10 mouse cellular contexts compared by ENCODE assay signal in genomic region chr1:72827411-72828315, GRCm38 (mm10). TPM values are rescaled to one million over a fixed set of nuclear protein-coding genes. Genes with fewer than 3 reads are reported as not detected.
A peak's percentile ranks its signal among the peaks of the same experiment; 100 is the strongest.
DNase-seq lines count a peak whose midpoint lies in the region; ATAC-seq and TF ChIP-seq lines count a peak whose summit lies in the region.
"Had no signal": no experiment of that assay in that cellular context is flagged by ENCODE, and none has a peak within 500 bp of the region (broad histone marks: within the 10 kb centered on the region; RNA-seq: fewer than 3 reads in every experiment).

No protein-coding gene starts in this region.

- TF ChIP-seq POLR2A in cerebellum, adult 2 months (IDR thresholded peaks at IDR 0.05; ENCODE audit: borderline replicate concordance, insufficient read depth, low read length): no peak

- H3K36me3 ChIP-seq in limb, embryonic 10.5 days: peaks cover 29% of the 10 kb centered on the region
- H3K36me3 ChIP-seq in stomach, embryonic 15.5 days: no peaks in the 10 kb centered on the region
- H3K36me3 ChIP-seq in liver, embryonic 12.5 days: no peaks in the 10 kb centered on the region

- WGBS in cerebellum, adult 2 months: 63% methylated on average over 12 of the region's 12 CpGs
- WGBS in limb, embryonic 10.5 days: 10% methylated on average over 12 of the region's 12 CpGs
- WGBS in stomach, embryonic 15.5 days: 38% methylated on average over 12 of the region's 12 CpGs
- WGBS in liver, embryonic 12.5 days (ENCODE audit: insufficient replicate concordance): 25% methylated on average over 12 of the region's 12 CpGs

- no peak for TF ChIP-seq CTCF in cerebellum, adult 2 months (IDR thresholded peaks at IDR 0.05; ENCODE audit: borderline replicate concordance, insufficient read depth, low read depth, low read length)

- H3K9ac ChIP-seq in stomach, embryonic 15.5 days: no peak overlapping the region
- no peak overlapping the region for H3K9ac ChIP-seq in liver, embryonic 12.5 days

- H3K9me3 ChIP-seq in limb, embryonic 10.5 days (replicated peaks): no peaks in the 10 kb centered on the region
- no peaks in the 10 kb centered on the region for H3K9me3 ChIP-seq in stomach, embryonic 15.5 days
- no peaks in the 10 kb centered on the region for H3K9me3 ChIP-seq in liver, embryonic 12.5 days (replicated peaks)

- no peak overlapping the region for H3K27ac ChIP-seq in cerebellum, adult 2 months (ENCODE audit: insufficient read depth, low read length)
- peak overlapping the region; percentile 90 for H3K27ac ChIP-seq in limb, embryonic 10.5 days
- H3K27ac ChIP-seq in stomach, embryonic 15.5 days: no peak overlapping the region
- H3K27ac ChIP-seq in liver, embryonic 12.5 days: no peak overlapping the region

- no peak overlapping the region for H3K4me3 ChIP-seq in cerebellum, adult 2 months (replicated peaks; ENCODE audit: insufficient read depth, low read depth, low read length)
- peak overlapping the region; percentile 79 for H3K4me3 ChIP-seq in limb, embryonic 10.5 days
- H3K4me3 ChIP-seq in stomach, embryonic 15.5 days (replicated peaks): peak overlapping the region; percentile 68; the same call in 1 of the 2 replicates
- H3K4me3 ChIP-seq in liver, embryonic 12.5 days: no peak overlapping the region

- peak overlapping the region; percentile 99 for H3K4me2 ChIP-seq in stomach, embryonic 15.5 days
- no peak overlapping the region for H3K4me2 ChIP-seq in liver, embryonic 12.5 days

- peak; percentile 57 to 62 for DNase-seq in cerebellum, postnatal 10 days
- no peak for DNase-seq in cerebellum, adult 2 months
- DNase-seq in right cerebral cortex, postnatal 4 days: peak; percentile 28
- DNase-seq in right cerebral cortex, postnatal 10 days (ENCODE audit: low spot score in 2 of 2): no peak
- DNase-seq in limb, embryonic 10.5 days (ENCODE audit: low spot score): peak; percentile 61
- no peak for DNase-seq in left cerebral cortex, adult 9 months (ENCODE audit: low spot score in 2 of 2)
- DNase-seq: thymus, postnatal 25 days had no signal

- ATAC-seq in stomach, embryonic 15.5 days (ENCODE audit: insufficient read depth, low FRiP score, low read depth): 0 out of 2 replicates have a peak, but pooled peaks have one; percentile 40
- ATAC-seq in liver, embryonic 12.5 days: no peak
- ATAC-seq: activated CD4-positive, CD25-positive, alpha-beta regulatory T cell, adult 4 months had no signal

- no peaks in the 10 kb centered on the region for H3K4me1 ChIP-seq in cerebellum, adult 2 months (ENCODE audit: control insufficient read depth, insufficient read depth, low read length)
- peaks cover 53% of the 10 kb centered on the region for H3K4me1 ChIP-seq in limb, embryonic 10.5 days
- peaks cover 7% of the 10 kb centered on the region; the same call in 1 of the 2 replicates for H3K4me1 ChIP-seq in stomach, embryonic 15.5 days
- no peaks in the 10 kb centered on the region for H3K4me1 ChIP-seq in liver, embryonic 12.5 days

- peaks cover 1% of the 10 kb centered on the region; the same call in 1 of the 2 replicates for H3K27me3 ChIP-seq in cerebellum, adult 2 months (ENCODE audit: control insufficient read depth, insufficient read depth, low read length)
- H3K27me3 ChIP-seq in limb, embryonic 10.5 days (ENCODE audit: low read depth, poor library complexity, severe bottlenecking): peaks cover 2% of the 10 kb centered on the region; the same call in 1 of the 2 replicates
- H3K27me3 ChIP-seq in stomach, embryonic 15.5 days (replicated peaks): no peaks in the 10 kb centered on the region
- H3K27me3 ChIP-seq in liver, embryonic 12.5 days (replicated peaks): peaks cover 61% of the 10 kb centered on the region

RNA-seq across cellular contexts. Expression of gene Igfbp2, which starts 3.4 kb away (rescaled TPM):
- polyA plus RNA-seq in cerebellum, adult 2 months (2012; rRNA removed): 63.0 and 78.5 TPM in 2 replicates
- 198 and 264 TPM in 2 replicates for polyA plus RNA-seq in limb, embryonic 10.5 days (2016; fragmentation: Nextera tagmentation; extraction: Ambion mirVana)
- polyA plus RNA-seq in stomach, embryonic 15.5 days (2015; fragmentation: Nextera tagmentation; extraction: Ambion mirVana): 404 and 428 TPM in 2 replicates
- 12.4 and 14.3 TPM in 2 replicates for polyA plus RNA-seq in liver, embryonic 12.5 days (2016; fragmentation: Nextera tagmentation; extraction: Ambion mirVana)
- polyA plus RNA-seq: activated CD4-positive, CD25-positive, alpha-beta regulatory T cell, adult 4 months had no signal

RNA-seq across cellular contexts. Expression of gene Igfbp5, which starts 47.0 kb away (rescaled TPM):
- polyA plus RNA-seq in cerebellum, adult 2 months (2012; rRNA removed): 63.0 and 81.6 TPM in 2 replicates
- polyA plus RNA-seq in limb, embryonic 10.5 days (2016; fragmentation: Nextera tagmentation; extraction: Ambion mirVana): 44.4 and 55.4 TPM in 2 replicates
- 89.8 and 94.7 TPM in 2 replicates for polyA plus RNA-seq in stomach, embryonic 15.5 days (2015; fragmentation: Nextera tagmentation; extraction: Ambion mirVana)
- 7.6 and 10.9 TPM in 2 replicates for polyA plus RNA-seq in liver, embryonic 12.5 days (2016; fragmentation: Nextera tagmentation; extraction: Ambion mirVana)
- polyA plus RNA-seq: activated CD4-positive, CD25-positive, alpha-beta regulatory T cell, adult 4 months had no signal

Comparison
In these comparisons a context has a peak if more than half of its experiments do, and no peak if none do; other contexts are left out.
1. DNase-seq: peak in cerebellum, postnatal 10 days (2 of 2), right cerebral cortex, postnatal 4 days (single experiment) and limb, embryonic 10.5 days (single experiment); none in cerebellum, adult 2 months (0 of 2), right cerebral cortex, postnatal 10 days (0 of 2) and left cerebral cortex, adult 9 months (0 of 2).
2. H3K4me3 ChIP-seq: peak in limb, embryonic 10.5 days (single experiment) and stomach, embryonic 15.5 days (single experiment); none in cerebellum, adult 2 months (single experiment) and liver, embryonic 12.5 days (single experiment).